25 mouse cellular contexts compared by ENCODE assay signal in the genomic region with DNA sequence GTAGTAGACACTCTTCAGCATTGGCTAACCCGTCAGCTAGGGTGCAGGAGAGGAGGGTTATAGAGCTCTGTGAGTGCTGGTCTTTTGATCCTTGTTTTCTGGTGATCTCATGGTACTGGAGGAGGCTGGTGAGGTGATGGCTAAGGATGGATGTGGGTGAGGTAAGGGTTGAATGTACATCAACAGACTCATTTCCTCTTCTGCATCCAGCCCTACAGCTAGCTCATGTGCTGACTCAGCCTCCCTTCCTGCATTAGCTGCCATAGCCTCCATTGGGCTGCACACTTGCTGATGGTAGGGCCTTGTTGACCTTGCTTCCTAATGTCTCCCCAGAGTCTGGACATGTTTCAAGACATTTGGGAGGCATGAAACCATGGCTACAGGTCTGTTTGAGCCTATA. TPM values are rescaled to one million over a fixed set of nuclear protein-coding genes. Genes with fewer than 3 reads are reported as not detected.
DNase-seq lines count a peak whose midpoint lies in the region; ATAC-seq and TF ChIP-seq lines count a peak whose summit lies in the region.
"Had no signal": no experiment of that assay in that cellular context is flagged by ENCODE, and none has a peak within 500 bp of the region (broad histone marks: within the 10 kb centered on the region; RNA-seq: fewer than 3 reads in every experiment).

No protein-coding gene starts in this region.

- H3K9me3 ChIP-seq in liver, embryonic 13.5 days (replicated peaks) = no peaks in the 10 kb centered on the region
- H3K9me3 ChIP-seq in liver, embryonic 12.5 days (replicated peaks) = no peaks in the 10 kb centered on the region
- no peaks in the 10 kb centered on the region for H3K9me3 ChIP-seq in stomach, postnatal 0 days (ENCODE audit: control insufficient read depth, low read length)
- H3K9me3 ChIP-seq in intestine, embryonic 15.5 days = no peaks in the 10 kb centered on the region
- H3K9me3 ChIP-seq: forebrain, embryonic 13.5 days; heart, embryonic 15.5 days; neural tube, embryonic 12.5 days had no signal

- H3K9ac ChIP-seq in liver, embryonic 13.5 days = no peak overlapping the region
- no peak overlapping the region for H3K9ac ChIP-seq in liver, embryonic 12.5 days
- H3K9ac ChIP-seq in stomach, postnatal 0 days (ENCODE audit: low read length) = no peak overlapping the region
- no peak overlapping the region for H3K9ac ChIP-seq in intestine, embryonic 15.5 days
- H3K9ac ChIP-seq: forebrain, embryonic 13.5 days; heart, embryonic 15.5 days; lung, embryonic 14.5 days; neural tube, embryonic 12.5 days had no signal

- TF ChIP-seq CTCF in bone marrow, adult 2 months (IDR thresholded peaks at IDR 0.05; ENCODE audit: control insufficient read depth, insufficient read depth, low read length) = no peak
- no peak for TF ChIP-seq CTCF in stomach, postnatal 0 days (IDR thresholded peaks at IDR 0.05; ENCODE audit: low read depth)

- H3K36me3 ChIP-seq in liver, embryonic 13.5 days = no peaks in the 10 kb centered on the region
- H3K36me3 ChIP-seq in liver, embryonic 12.5 days = no peaks in the 10 kb centered on the region
- no peaks in the 10 kb centered on the region for H3K36me3 ChIP-seq in stomach, postnatal 0 days (ENCODE audit: control insufficient read depth, insufficient read depth, low read length)
- H3K36me3 ChIP-seq in intestine, embryonic 15.5 days = no peaks in the 10 kb centered on the region
- H3K36me3 ChIP-seq: heart, embryonic 15.5 days; neural tube, embryonic 12.5 days had no signal

- H3K4me1 ChIP-seq in liver, embryonic 13.5 days (replicated peaks) = peaks cover 11% of the 10 kb centered on the region
- H3K4me1 ChIP-seq in liver, embryonic 12.5 days = peaks cover 12% of the 10 kb centered on the region
- H3K4me1 ChIP-seq in bone marrow, adult 2 months (ENCODE audit: control insufficient read depth, insufficient read depth, low read length) = peaks cover 13% of the 10 kb centered on the region
- H3K4me1 ChIP-seq in stomach, postnatal 0 days (replicated peaks; ENCODE audit: control insufficient read depth, insufficient read depth) = no peaks in the 10 kb centered on the region
- H3K4me1 ChIP-seq in intestine, embryonic 15.5 days (replicated peaks) = peaks cover 6% of the 10 kb centered on the region; the same call in 1 of the 2 replicates
- H3K4me1 ChIP-seq: forebrain, embryonic 13.5 days; neural tube, embryonic 12.5 days had no signal

- no peak overlapping the region for H3K4me3 ChIP-seq in liver, embryonic 13.5 days (replicated peaks)
- H3K4me3 ChIP-seq in liver, embryonic 12.5 days = no peak overlapping the region
- no peak overlapping the region for H3K4me3 ChIP-seq in bone marrow, adult 2 months (replicated peaks; ENCODE audit: control insufficient read depth, low read depth, low read length)
- no peak overlapping the region for H3K4me3 ChIP-seq in stomach, postnatal 0 days (ENCODE audit: low read depth, low read length)
- no peak overlapping the region for H3K4me3 ChIP-seq in intestine, embryonic 15.5 days (replicated peaks)
- H3K4me3 ChIP-seq: forebrain, embryonic 13.5 days; heart, embryonic 15.5 days; neural tube, embryonic 12.5 days had no signal

- H3K27ac ChIP-seq in liver, embryonic 13.5 days = no peak overlapping the region
- H3K27ac ChIP-seq in liver, embryonic 12.5 days = no peak overlapping the region
- peak overlapping the region; percentile 60 for H3K27ac ChIP-seq in bone marrow, adult 2 months (ENCODE audit: control insufficient read depth, insufficient read depth, low read depth, low read length, poor library complexity)
- peak overlapping the region; percentile 35; the same call in 1 of the 2 replicates for H3K27ac ChIP-seq in stomach, postnatal 0 days (replicated peaks)
- no peak overlapping the region for H3K27ac ChIP-seq in intestine, embryonic 15.5 days
- H3K27ac ChIP-seq: forebrain, embryonic 13.5 days; heart, embryonic 15.5 days; hindbrain, postnatal 0 days; neural tube, embryonic 12.5 days had no signal

- no peak overlapping the region for H3K4me2 ChIP-seq in liver, embryonic 13.5 days
- no peak overlapping the region for H3K4me2 ChIP-seq in liver, embryonic 12.5 days
- H3K4me2 ChIP-seq in stomach, postnatal 0 days (replicated peaks; ENCODE audit: low read depth) = no peak overlapping the region
- no peak overlapping the region for H3K4me2 ChIP-seq in intestine, embryonic 15.5 days (replicated peaks)
- H3K4me2 ChIP-seq: forebrain, embryonic 13.5 days; heart, embryonic 15.5 days; lung, embryonic 14.5 days; neural tube, embryonic 12.5 days had no signal

- peak; percentile 13; the same call in 1 of the 2 replicates for ATAC-seq in liver, embryonic 13.5 days (ENCODE audit: low read depth)
- ATAC-seq in liver, embryonic 12.5 days = no peak
- peak; percentile 57 for ATAC-seq in megakaryocyte, adult 5-6 weeks (ENCODE audit: poor library complexity, severe bottlenecking)
- ATAC-seq in stomach, postnatal 0 days (ENCODE audit: low FRiP score, low TSS enrichment) = peak; percentile 25; the same call in 1 of the 2 replicates
- ATAC-seq in intestine, embryonic 15.5 days = no peak
- ATAC-seq: forebrain, embryonic 13.5 days; hindbrain, postnatal 0 days; intestine, embryonic 16.5 days had no signal

- TF ChIP-seq POLR2A in bone marrow, adult 2 months (IDR thresholded peaks at IDR 0.05; ENCODE audit: borderline replicate concordance, control insufficient read depth, low read depth, low read length) = no peak

- WGBS in liver, embryonic 13.5 days (ENCODE audit: insufficient replicate concordance) = 74% methylated on average over 1 of the region's 1 CpGs
- WGBS in liver, embryonic 12.5 days (ENCODE audit: insufficient replicate concordance) = 87% methylated on average over 1 of the region's 1 CpGs
- 88% methylated on average over 1 of the region's 1 CpGs for WGBS in bone marrow, adult 2 months
- 94% methylated on average over 1 of the region's 1 CpGs for WGBS in stomach, postnatal 0 days
- 85% methylated on average over 1 of the region's 1 CpGs for WGBS in intestine, embryonic 15.5 days

- H3K27me3 ChIP-seq in liver, embryonic 13.5 days = no peaks in the 10 kb centered on the region
- H3K27me3 ChIP-seq in liver, embryonic 12.5 days (replicated peaks) = no peaks in the 10 kb centered on the region
- no peaks in the 10 kb centered on the region for H3K27me3 ChIP-seq in stomach, postnatal 0 days (ENCODE audit: control insufficient read depth, insufficient read depth, low read length)
- no peaks in the 10 kb centered on the region for H3K27me3 ChIP-seq in intestine, embryonic 15.5 days (replicated peaks)
- H3K27me3 ChIP-seq: forebrain, embryonic 13.5 days; heart, embryonic 15.5 days; neural tube, embryonic 12.5 days had no signal

- no peak for DNase-seq in liver, embryonic 13.5 days
- no peak for DNase-seq in stomach, postnatal 0 days (ENCODE audit: low spot score)
- no peak for DNase-seq in cerebellum, postnatal 10 days
- DNase-seq in embryo, embryonic 11 days = no peak
- DNase-seq: adrenal gland, adult 2 months; adrenal gland, postnatal 36 days; cerebellum, adult 2 months; cerebellum, postnatal 25 days; gastrocnemius, postnatal 25 days; kidney, postnatal 14 days; layer of hippocampus, adult 9-11 months; lung, embryonic 14.5 days; lung, postnatal 14 days; midbrain, embryonic 14.5 days; right cerebral cortex, postnatal 4 days; thymus, postnatal 4 days had no signal

- no peak for TF ChIP-seq EP300 in stomach, postnatal 0 days (optimal IDR thresholded peaks at IDR 0.05)

RNA-seq across cellular contexts. Expression of a gene that starts 9.5 kb away (rescaled TPM):
- 12.1 and 13.2 TPM in 2 replicates for polyA plus RNA-seq in liver, embryonic 13.5 days (2015; fragmentation: Nextera tagmentation; extraction: Ambion mirVana)
- polyA plus RNA-seq in liver, embryonic 12.5 days (2016; fragmentation: Nextera tagmentation; extraction: Ambion mirVana) = 14.6 and 16.1 TPM in 2 replicates
- 9.1 and 23.7 TPM in 2 replicates for polyA plus RNA-seq in bone marrow, adult 2 months (2011; ENCODE audit: insufficient read depth, insufficient read length, low replicate concordance, missing spikeins)
- total RNA-seq in megakaryocyte, adult 5-6 weeks (2015) = 53.1 and 60.1 TPM in 2 replicates
- total RNA-seq in megakaryocyte, adult 5-6 weeks (2017) = 46.6 and 60.7 TPM in 2 replicates
- 39.2 and 45.6 TPM in 2 replicates for polyA plus RNA-seq in stomach, postnatal 0 days (2015; fragmentation: Nextera tagmentation; extraction: Ambion mirVana)
- polyA plus RNA-seq in intestine, embryonic 15.5 days (2015; fragmentation: Nextera tagmentation; extraction: Ambion mirVana) = 32.6 and 33.5 TPM in 2 replicates

RNA-seq across cellular contexts. Expression of a gene that starts 49.8 kb away (rescaled TPM):
- 13.6 and 13.8 TPM in 2 replicates for polyA plus RNA-seq in liver, embryonic 13.5 days (2015; fragmentation: Nextera tagmentation; extraction: Ambion mirVana)
- 17.6 and 18.3 TPM in 2 replicates for polyA plus RNA-seq in liver, embryonic 12.5 days (2016; fragmentation: Nextera tagmentation; extraction: Ambion mirVana)
- polyA plus RNA-seq in bone marrow, adult 2 months (2011; ENCODE audit: insufficient read depth, insufficient read length, low replicate concordance, missing spikeins) = 14.1 and 19.9 TPM in 2 replicates
- 24.4 and 28.4 TPM in 2 replicates for total RNA-seq in megakaryocyte, adult 5-6 weeks (2015)
- 77.8 and 95.8 TPM in 2 replicates for total RNA-seq in megakaryocyte, adult 5-6 weeks (2017)
- 9.9 and 11.4 TPM in 2 replicates for polyA plus RNA-seq in stomach, postnatal 0 days (2015; fragmentation: Nextera tagmentation; extraction: Ambion mirVana)
- polyA plus RNA-seq in intestine, embryonic 15.5 days (2015; fragmentation: Nextera tagmentation; extraction: Ambion mirVana) = 28.9 and 29.7 TPM in 2 replicates

RNA-seq across cellular contexts. Expression of a gene that starts 50.4 kb away (rescaled TPM):
- polyA plus RNA-seq in liver, embryonic 13.5 days (2015; fragmentation: Nextera tagmentation; extraction: Ambion mirVana) = 74.0 and 80.4 TPM in 2 replicates
- polyA plus RNA-seq in liver, embryonic 12.5 days (2016; fragmentation: Nextera tagmentation; extraction: Ambion mirVana) = 86.0 and 93.2 TPM in 2 replicates
- polyA plus RNA-seq in bone marrow, adult 2 months (2011; ENCODE audit: insufficient read depth, insufficient read length, low replicate concordance, missing spikeins) = 297 and 316 TPM in 2 replicates
- 25.4 and 27.1 TPM in 2 replicates for total RNA-seq in megakaryocyte, adult 5-6 weeks (2015)
- 42.3 and 49.8 TPM in 2 replicates for total RNA-seq in megakaryocyte, adult 5-6 weeks (2017)
- 59.0 and 61.4 TPM in 2 replicates for polyA plus RNA-seq in stomach, postnatal 0 days (2015; fragmentation: Nextera tagmentation; extraction: Ambion mirVana)
- 17.8 and 18.6 TPM in 2 replicates for polyA plus RNA-seq in intestine, embryonic 15.5 days (2015; fragmentation: Nextera tagmentation; extraction: Ambion mirVana)

Comparison
In these comparisons a context has a peak if more than half of its experiments do, and no peak if none do; other contexts are left out.
1. ATAC-seq: peak in liver, embryonic 13.5 days (single experiment), megakaryocyte, adult 5-6 weeks (single experiment) and stomach, postnatal 0 days (single experiment); none in liver, embryonic 12.5 days (single experiment) and intestine, embryonic 15.5 days (single experiment).
2. H3K27ac ChIP-seq: peak in bone marrow, adult 2 months (single experiment) and stomach, postnatal 0 days (single experiment); none in liver, embryonic 13.5 days (single experiment), liver, embryonic 12.5 days (single experiment) and intestine, embryonic 15.5 days (single experiment).